Mouse (Mus musculus) layer of hippocampus, postnatal 36 days (tissue): ENCODE measurements around the gene Tmem259. TPM values are rescaled to one million over a fixed set of nuclear protein-coding genes. Genes with fewer than 3 reads are reported as not detected.

Experiments used
- DNase-seq, 2 experiments: peaks; one replicate each; pipeline ENCODE4 v3.0.0; 2022
- total RNA-seq, 2 experiments: library from RNA; stranded (reverse); gene quantifications; 2 replicates each; pipeline ENCODE4 v1.2.3; 2021

Gene Tmem259
- total RNA-seq, 2 experiments from 2014 or later = 117 to 124 TPM

- peak; percentile 68 to 82 for DNase-seq
Measured at GRCm38 (mm10) chr10:79934272-79934721, 49.8 kb downstream of the Tmem259 start.

GRCm38 (mm10) chr10:79933861-79934260 is 50.3 kb downstream of the Tmem259 start:
- no peak for DNase-seq

- DNase-seq = no peak
Measured at GRCm38 (mm10) chr10:79933145-79933679, 50.9 kb downstream of the Tmem259 start.

GRCm38 (mm10) chr10:79932736-79933135 is 51.4 kb downstream of the Tmem259 start:
- peak in 1 of 2 experiments; percentile 55 for DNase-seq

DNA sequence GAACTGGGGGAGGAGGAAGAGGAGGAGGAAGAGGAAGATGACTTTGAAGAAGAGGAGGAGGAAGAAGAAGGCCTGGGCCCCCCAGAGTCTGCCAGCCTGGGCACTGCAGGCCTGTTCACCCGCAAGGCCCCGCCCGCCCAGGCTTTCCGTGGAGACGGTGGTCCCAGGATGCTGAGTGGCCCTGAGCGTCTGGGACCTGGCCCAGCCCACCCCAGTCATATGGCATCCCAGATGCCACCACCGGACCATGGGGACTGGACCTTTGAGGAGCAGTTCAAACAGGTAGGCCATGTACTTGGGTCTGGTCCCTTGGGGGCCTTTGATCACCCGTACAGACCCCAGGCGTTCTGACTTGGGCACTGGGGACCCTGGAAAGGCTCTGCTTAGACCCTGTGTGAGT is 52.3 kb downstream of the Tmem259 start:
- no peak for DNase-seq

GRCm38 (mm10) chr10:79930826-79931186 is 53.3 kb downstream of the Tmem259 start:
- DNase-seq = no peak

- DNase-seq = no peak
Measured at GRCm38 (mm10) chr10:79929967-79930825, 53.9 kb downstream of the Tmem259 start.

DNA sequence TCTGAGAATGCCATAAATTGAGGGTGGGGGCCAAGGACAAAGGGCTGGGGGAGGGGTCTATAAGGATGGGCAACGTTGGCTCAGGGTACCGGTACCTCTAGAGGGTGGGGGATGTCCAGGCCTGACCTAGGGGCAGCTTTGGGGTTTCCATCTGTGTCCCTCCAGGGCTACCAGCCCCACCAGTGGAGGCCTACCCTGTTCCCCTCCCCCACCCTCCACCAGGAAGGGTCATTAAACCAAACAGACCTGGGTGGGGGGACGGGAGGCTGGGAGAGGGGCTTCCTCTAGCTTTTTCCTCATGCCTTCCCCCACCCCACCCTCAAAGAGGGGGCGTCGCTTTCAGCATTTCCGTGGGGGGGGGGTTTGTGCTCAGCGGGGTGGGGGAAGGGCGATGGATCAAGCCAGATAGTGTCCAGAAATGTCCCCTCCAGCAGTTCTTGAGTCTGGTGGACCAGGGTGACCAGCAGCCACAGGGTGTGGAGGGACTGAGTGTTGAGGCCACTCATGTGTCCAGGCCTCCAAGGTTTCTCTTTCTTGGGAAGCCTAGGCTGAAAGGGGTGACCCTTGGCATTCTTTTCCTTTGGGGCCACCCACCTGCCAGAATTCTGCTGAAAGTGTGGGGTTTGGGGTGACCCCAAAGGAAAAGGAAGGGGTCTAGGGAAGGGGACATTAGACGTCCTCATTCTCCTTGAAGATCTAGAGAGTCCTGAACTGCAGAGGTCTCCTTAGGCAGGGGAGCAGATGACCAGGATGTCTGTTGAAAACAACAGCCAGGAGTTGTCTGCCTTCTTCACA is 55.0 kb downstream of the Tmem259 start:
- no peak for DNase-seq

GRCm38 (mm10) chr10:79928030-79928694 is 56.0 kb downstream of the Tmem259 start:
- no peak for DNase-seq

DNA sequence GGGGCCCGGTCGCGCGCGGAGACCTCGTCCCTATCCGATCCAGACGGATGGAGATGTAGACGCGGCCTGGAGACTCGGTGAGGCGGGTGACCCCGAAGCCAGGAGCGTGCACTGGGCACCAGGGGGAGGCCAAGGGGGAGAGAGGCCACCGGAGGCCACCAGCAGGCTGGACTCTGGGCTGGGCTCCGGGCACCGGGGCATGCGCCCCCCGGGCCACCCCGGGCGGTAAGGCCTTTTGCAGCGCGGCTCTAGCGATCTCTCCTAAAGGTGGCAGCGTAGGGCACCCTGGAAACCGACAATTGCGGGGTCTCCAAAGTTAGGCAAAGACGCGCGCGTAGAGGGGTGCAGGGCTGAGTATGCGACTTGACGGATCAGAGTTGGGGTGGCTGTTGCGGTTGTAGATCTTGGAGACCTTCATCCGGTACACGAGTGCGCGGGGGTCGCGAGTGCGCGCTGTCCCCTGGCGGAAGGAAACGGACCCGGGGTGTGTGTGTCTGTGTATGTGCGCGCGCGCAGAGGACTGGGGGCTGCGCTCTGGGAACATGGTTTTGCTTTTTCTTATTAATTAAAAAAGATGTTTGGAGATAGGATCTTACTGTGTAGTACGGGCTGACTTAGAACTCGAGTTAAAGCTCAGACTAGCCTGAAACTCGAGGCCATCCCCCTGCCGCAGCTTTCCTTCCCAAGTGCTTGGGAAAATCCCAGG is 56.7 kb downstream of the Tmem259 start:
- peak; percentile 50 to 58 for DNase-seq

- peak; percentile 87 to 89 for DNase-seq
Measured at GRCm38 (mm10) chr10:79926491-79927323, 57.4 kb downstream of the Tmem259 start, which contains the start of gene Arid3a. Gene Arid3a, plus strand, starts transcription at chr10:79927043.

DNA sequence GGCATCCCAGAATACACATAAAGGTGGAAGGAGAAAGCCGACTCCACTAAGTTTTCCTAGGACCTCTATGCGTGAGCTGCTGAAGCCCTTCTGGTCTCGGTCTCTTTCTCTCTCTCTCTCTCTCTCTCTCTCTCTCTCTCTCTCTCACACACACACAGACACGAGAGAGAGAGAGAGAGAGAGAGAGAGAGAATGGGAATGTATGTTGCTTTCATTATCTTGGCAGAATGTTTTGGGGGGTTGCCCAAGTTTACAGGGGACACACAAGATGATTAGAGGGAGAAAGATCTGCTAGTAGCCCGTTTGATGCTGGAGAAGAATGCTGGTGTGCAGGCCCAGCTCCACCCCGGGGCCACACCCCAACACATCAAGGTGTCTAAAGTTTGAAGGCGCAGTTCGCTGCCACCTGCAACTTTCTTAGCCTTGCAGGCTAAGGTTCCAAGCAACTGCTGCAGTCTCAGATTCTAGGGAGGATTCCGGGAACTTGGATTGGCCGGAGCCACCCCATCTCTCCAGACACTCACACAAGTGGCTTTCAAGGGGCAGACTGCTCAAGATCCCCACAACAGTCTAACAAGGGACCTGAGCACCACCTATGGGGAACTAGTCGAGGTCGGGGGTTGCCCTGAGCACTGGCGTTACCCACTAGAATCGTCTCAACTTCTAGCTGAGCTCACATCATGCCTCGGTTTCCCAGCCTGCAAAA is 58.2 kb downstream of the Tmem259 start:
- no peak for DNase-seq

DNA sequence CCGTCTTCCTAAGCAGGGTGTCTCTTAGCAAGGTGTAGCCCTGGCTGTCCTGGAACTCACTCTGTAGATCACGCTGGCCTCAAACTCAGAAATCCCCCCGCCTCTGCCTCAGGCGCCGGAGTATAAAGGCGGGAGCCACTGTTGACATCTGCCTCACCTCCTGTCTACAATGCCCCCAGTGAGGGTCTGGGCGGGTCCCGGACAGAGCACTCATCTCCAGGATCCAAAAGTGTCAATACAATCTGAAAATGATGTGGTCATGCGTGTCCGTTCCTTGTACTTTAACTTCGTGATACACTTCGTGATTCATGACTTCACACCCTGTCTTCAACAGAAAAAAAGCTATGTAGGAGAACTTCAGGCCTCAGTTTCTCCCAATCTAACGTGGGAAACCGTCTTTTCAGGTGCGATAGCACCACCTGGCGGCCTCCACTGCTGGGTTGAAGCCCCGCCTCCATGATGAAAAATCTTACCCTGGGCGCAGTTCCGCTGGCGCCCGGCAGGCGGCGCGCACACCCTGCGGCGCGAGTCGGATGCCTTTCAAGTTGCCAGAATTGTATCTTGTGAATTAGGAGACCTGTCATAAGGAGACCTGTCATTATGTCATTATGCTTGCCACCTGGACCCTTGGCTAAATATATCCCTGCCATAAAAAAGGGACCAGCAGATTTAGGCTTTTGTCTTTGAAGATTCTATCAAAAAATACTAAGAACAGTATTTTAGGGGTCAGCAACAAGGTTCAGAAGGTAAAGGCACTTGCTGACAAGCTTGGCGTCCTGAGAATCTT is 58.9 kb downstream of the Tmem259 start:
- peak; percentile 93 for DNase-seq

Other genes starting within 250 kb of the Tmem259 start
- gene Polrmt, start 237.7 kb downstream of the Tmem259 start, total RNA-seq = 10 to 100 TPM; 50.1 to 52.6 TPM
- gene Fgf22, start 229.3 kb downstream of the Tmem259 start, total RNA-seq = 1 to 10 TPM; 1.1 to 1.3 TPM
- 10 to 100 TPM; 81.4 to 82.9 TPM for gene Rnf126, start 217.4 kb downstream of the Tmem259 start, total RNA-seq
- gene Fstl3, start 207.1 kb downstream of the Tmem259 start, total RNA-seq = 1 to 10 TPM; 1.3 to 1.8 TPM
- gene Prss57, start 193.4 kb downstream of the Tmem259 start, total RNA-seq = under 1 TPM; 0.47 to 0.73 TPM
- gene Palm, start 190.8 kb downstream of the Tmem259 start, total RNA-seq = 100 to 1,000 TPM; 262 to 290 TPM
- 1 to 10 TPM in 1 of 2 experiments, under 1 TPM in 1; 0.82 to 1.4 TPM for gene Misp, start 163.3 kb downstream of the Tmem259 start, total RNA-seq
- gene Ptbp1, start 129.9 kb downstream of the Tmem259 start, total RNA-seq = 10 to 100 TPM; 43.1 to 52.6 TPM
- gene Prtn3, start 109.9 kb downstream of the Tmem259 start, total RNA-seq = 1 to 10 TPM in 1 of 2 experiments, not detected in 1; 1.0 TPM
- 10 to 100 TPM; 28.4 to 28.7 TPM for gene Plppr3, start 109.7 kb downstream of the Tmem259 start, total RNA-seq
- gene Elane, start 98.1 kb downstream of the Tmem259 start, total RNA-seq = not detected
- gene Cfd, start 93.5 kb downstream of the Tmem259 start, total RNA-seq = not detected
- 10 to 100 TPM; 53.0 to 54.1 TPM for gene Med16, start 75.4 kb downstream of the Tmem259 start, total RNA-seq
- not detected for gene Gm26602, start 73.5 kb downstream of the Tmem259 start, total RNA-seq
- 1 to 10 TPM; 6.4 to 6.8 TPM for gene Kiss1r, start 67.4 kb downstream of the Tmem259 start, total RNA-seq
- 100 to 1,000 TPM; 397 to 399 TPM for gene R3hdm4, start 63.1 kb downstream of the Tmem259 start, total RNA-seq
- gene Arid3a, start 57.3 kb downstream of the Tmem259 start, total RNA-seq = 1 to 10 TPM; 4.8 to 5.1 TPM
- 10 to 100 TPM; 43.2 to 48.2 TPM for gene Wdr18, start 24.2 kb downstream of the Tmem259 start, total RNA-seq
- under 1 TPM; 0.10 TPM for gene Grin3b, start 13.6 kb downstream of the Tmem259 start, total RNA-seq
- 1 to 10 TPM; 5.5 to 6.6 TPM for gene Cnn2, start 4.3 kb upstream of the Tmem259 start, total RNA-seq
- gene Abca7, start 12.2 kb upstream of the Tmem259 start, total RNA-seq = 10 to 100 TPM; 10.9 to 11.0 TPM
- gene Arhgap45, start 32.3 kb upstream of the Tmem259 start, total RNA-seq = 1 to 10 TPM; 3.2 to 4.2 TPM
- gene Polr2e, start 55.5 kb upstream of the Tmem259 start, total RNA-seq = 10 to 100 TPM; 74.8 to 86.0 TPM
- gene Gpx4, start 62.8 kb upstream of the Tmem259 start, total RNA-seq = 100 to 1,000 TPM; 445 to 446 TPM
- gene Sbno2, start 121.2 kb upstream of the Tmem259 start, total RNA-seq = 10 to 100 TPM; 17.2 to 20.7 TPM
- 10 to 100 TPM; 93.3 to 95.9 TPM for gene Stk11, start 131.5 kb upstream of the Tmem259 start, total RNA-seq
- 100 to 1,000 TPM; 324 to 369 TPM for gene Atp5d, start 154.3 kb upstream of the Tmem259 start, total RNA-seq
- gene Cbarp, start 156.5 kb upstream of the Tmem259 start, total RNA-seq = 100 to 1,000 TPM; 336 to 379 TPM
- 10 to 100 TPM; 58.9 to 62.6 TPM for gene Midn, start 163.9 kb upstream of the Tmem259 start, total RNA-seq
- gene Cirbp, start 181.7 kb upstream of the Tmem259 start, total RNA-seq = 10 to 100 TPM; 58.5 to 63.4 TPM
- gene 1600002K03Rik, start 188.6 kb upstream of the Tmem259 start, total RNA-seq = 1 to 10 TPM; 6.4 to 6.9 TPM
- 1 to 10 TPM; 9.0 to 9.6 TPM for gene Efna2, start 195.2 kb upstream of the Tmem259 start, total RNA-seq
- gene Mum1, start 242.1 kb upstream of the Tmem259 start, total RNA-seq = 10 to 100 TPM; 35.6 to 39.6 TPM